Mouse (Mus musculus) forebrain, embryonic 12.5 days (tissue): ENCODE results near the gene Blzf1. TPM values are rescaled to one million over a fixed set of nuclear protein-coding genes. Genes with fewer than 3 reads are reported as not detected.

ENCODE experiments used
- ATAC-seq: fragments of 200-750 bp; cut with Nextera tagmentation; 2 replicates; pipeline ENCODE4 v1.8.0; 2017; ENCODE audit warnings: moderate TSS enrichment; ENCODE audit not compliant: low FRiP score
- H3K27ac ChIP-seq: fragments of 300-500 bp; sonication (generic); 2 replicates; pipeline ENCODE4 v1.5.1; 2016; ENCODE audit warnings: mild to moderate bottlenecking
- H3K27me3 ChIP-seq: fragments of 300-500 bp; sonication (generic); 2 replicates; pipeline ENCODE4 v1.6.1; 2016; ENCODE audit warnings: mild to moderate bottlenecking
- H3K36me3 ChIP-seq: fragments of 300-500 bp; sonication (generic); replicated peaks from 2 replicates; pipeline ENCODE4 v1.6.1; 2016; ENCODE audit warnings: mild to moderate bottlenecking
- H3K4me1 ChIP-seq: fragments of 300-500 bp; sonication (generic); 2 replicates; pipeline ENCODE4 v1.6.1; 2016
- H3K4me2 ChIP-seq: fragments of 300-500 bp; sonication (generic); 2 replicates; pipeline ENCODE4 v1.6.1; 2016; ENCODE audit warnings: mild to moderate bottlenecking, moderate library complexity
- H3K4me3 ChIP-seq: fragments of 300-500 bp; sonication (generic); replicated peaks from 2 replicates; pipeline ENCODE4 v1.5.1; 2016; ENCODE audit warnings: mild to moderate bottlenecking
- H3K9ac ChIP-seq: fragments of 300-500 bp; sonication (generic); 2 replicates; pipeline ENCODE4 v1.6.1; 2016; ENCODE audit warnings: mild to moderate bottlenecking
- H3K9me3 ChIP-seq: fragments of 300-500 bp; sonication (generic); 2 replicates; pipeline ENCODE4 v1.6.1; 2016
- WGBS: fragments of 180-500 bp; shearing (Covaris S2); methylation state at CpG from one replicate; pipeline ENCODE4 v1.1.7; 2016; 5-methylcytosine and 5-hydroxymethylcytosine counted together
- polyA plus RNA-seq: library from polyadenylated mRNA; unstranded; fragments of >200 nt; fragmentation: Nextera tagmentation; extraction: Ambion mirVana; gene quantifications from 2 replicates; pipeline ENCODE4 v1.2.1, GENCODE M21; 2016

The Blzf1 gene
- polyA plus RNA-seq, 1 experiment from 2014 or later, result 28.9 TPM

GRCm38 (mm10) chr1:164250391-164251150, 56.7 kb downstream of the Blzf1 start:
- Histone ChIP-seq H3K27me3 (0 out of 2 replicates have a peak, but pooled peaks cover 8% of the 10 kb centered on the region), H3K4me3 (peak overlapping the region; percentile 79), H3K36me3 (no peaks in the 10 kb centered on the region), H3K4me1 (peaks cover 24% of the 10 kb centered on the region), H3K9ac (0 out of 2 replicates have a peak overlapping the region, but pooled peaks have one; percentile 12), H3K9me3 (no peaks in the 10 kb centered on the region), H3K27ac (no peak overlapping the region), H3K4me2 (peak overlapping the region; percentile 80; the same call in 1 of the 2 replicates)
- WGBS, result 71% methylated on average over 8 of the region's 8 CpGs
- no peak for ATAC-seq

- Histone ChIP-seq H3K9me3 (no peaks in the 10 kb centered on the region), H3K9ac (peak overlapping the region; percentile 71), H3K4me3 (peak overlapping the region; percentile 79), H3K27me3 (0 out of 2 replicates have a peak, but pooled peaks cover 8% of the 10 kb centered on the region), H3K4me1 (peaks cover 24% of the 10 kb centered on the region), H3K27ac (no peak overlapping the region), H3K36me3 (no peaks in the 10 kb centered on the region), H3K4me2 (peak overlapping the region; percentile 80)
- 0% methylated on average over 33 of the region's 33 CpGs for WGBS
- ATAC-seq, result no peak
Observed at GRCm38 (mm10) chr1:164249332-164249711, 58.0 kb downstream of the Blzf1 start.

- Histone ChIP-seq H3K4me1 (peaks cover 24% of the 10 kb centered on the region), H3K4me2 (peak within 1 kb of the TSS; percentile 80), H3K27me3 (0 out of 2 replicates have a peak, but pooled peaks cover 8% of the 10 kb centered on the region), H3K4me3 (peak within 1 kb of the TSS; percentile 79), H3K9me3 (no peaks in the 10 kb centered on the region), H3K27ac (no peak within 1 kb of the TSS), H3K9ac (peak within 1 kb of the TSS; percentile 71), H3K36me3 (no peaks in the 10 kb centered on the region)
- 1% methylated on average over 55 of the region's 79 CpGs for WGBS
- ATAC-seq, result peak; percentile 97
Observed at GRCm38 (mm10) chr1:164248465-164249331, 58.6 kb downstream of the Blzf1 start, which contains the start of gene Slc19a2. Gene Slc19a2 (plus strand): TSS chr1:164249046.

GRCm38 (mm10) chr1:164247971-164248370, 59.3 kb downstream of the Blzf1 start:
- Histone ChIP-seq H3K4me2 (peak overlapping the region; percentile 80), H3K36me3 (no peaks in the 10 kb centered on the region), H3K4me3 (peak overlapping the region; percentile 79), H3K9ac (peak overlapping the region; percentile 29; the same call in 1 of the 2 replicates), H3K27me3 (0 out of 2 replicates have a peak, but pooled peaks cover 8% of the 10 kb centered on the region), H3K27ac (no peak overlapping the region), H3K4me1 (peaks cover 24% of the 10 kb centered on the region), H3K9me3 (no peaks in the 10 kb centered on the region)
- no peak for ATAC-seq
- 6% methylated on average over 10 of the region's 10 CpGs for WGBS

GRCm38 (mm10) chr1:164247442-164247841, 59.8 kb downstream of the Blzf1 start:
- 31% methylated on average over 8 of the region's 8 CpGs for WGBS
- Histone ChIP-seq H3K36me3 (no peaks in the 10 kb centered on the region), H3K27me3 (0 out of 2 replicates have a peak, but pooled peaks cover 8% of the 10 kb centered on the region), H3K4me2 (peak overlapping the region; percentile 80; the same call in 1 of the 2 replicates), H3K4me3 (peak overlapping the region; percentile 79; the same call in 1 of the 2 replicates), H3K9me3 (no peaks in the 10 kb centered on the region), H3K4me1 (peaks cover 24% of the 10 kb centered on the region), H3K27ac (no peak overlapping the region), H3K9ac (peak overlapping the region; percentile 29; the same call in 1 of the 2 replicates)
- no peak for ATAC-seq

- no peak overlapping the region for H3K27ac ChIP-seq
- H3K4me2 ChIP-seq, result no peak overlapping the region
- H3K36me3 ChIP-seq, result no peaks in the 10 kb centered on the region
- H3K9ac ChIP-seq, result no peak overlapping the region
- peaks cover 3% of the 10 kb centered on the region for H3K4me1 ChIP-seq
- no peaks in the 10 kb centered on the region for H3K27me3 ChIP-seq
- no peak for ATAC-seq
- 70% methylated on average over 8 of the region's 8 CpGs for WGBS
- no peaks in the 10 kb centered on the region for H3K9me3 ChIP-seq
- H3K4me3 ChIP-seq, result no peak overlapping the region
Observed at GRCm38 (mm10) chr1:164242809-164243208, 64.5 kb downstream of the Blzf1 start.

GRCm38 (mm10) chr1:164241494-164241893, 65.8 kb downstream of the Blzf1 start:
- no peak overlapping the region for H3K4me3 ChIP-seq
- H3K4me1 ChIP-seq, result no peaks in the 10 kb centered on the region
- H3K9ac ChIP-seq, result no peak overlapping the region
- 79% methylated on average over 2 of the region's 2 CpGs for WGBS
- no peak overlapping the region for H3K27ac ChIP-seq
- no peaks in the 10 kb centered on the region for H3K27me3 ChIP-seq
- no peak for ATAC-seq
- no peaks in the 10 kb centered on the region for H3K9me3 ChIP-seq
- no peaks in the 10 kb centered on the region for H3K36me3 ChIP-seq
- H3K4me2 ChIP-seq, result no peak overlapping the region

Other genes starting within 250 kb of the Blzf1 start
- not detected in 2 replicates for gene Sell, start 245.5 kb downstream of the Blzf1 start, polyA plus RNA-seq
- not detected in 2 replicates for gene Selp, start 192.2 kb downstream of the Blzf1 start, polyA plus RNA-seq
- gene F5, start 155.7 kb downstream of the Blzf1 start, polyA plus RNA-seq, result 0.15 and 0.18 TPM in 2 replicates
- gene Slc19a2, start 58.4 kb downstream of the Blzf1 start, polyA plus RNA-seq, result 10.8 and 11.5 TPM in 2 replicates
- 18.6 and 19.5 TPM in 2 replicates for gene Ccdc181, start 31.9 kb downstream of the Blzf1 start, polyA plus RNA-seq
- 37.0 and 37.1 TPM in 2 replicates for gene Nme7, start 3.4 kb downstream of the Blzf1 start, polyA plus RNA-seq
- 28.6 and 29.7 TPM in 2 replicates for gene Atp1b1, start 150.9 kb upstream of the Blzf1 start, polyA plus RNA-seq